Mouse (Mus musculus): Measurements from ENCODE around the gene Dnajb8. TPM values are rescaled to one million over a fixed set of nuclear protein-coding genes. Genes with fewer than 3 reads are reported as not detected.

Dnajb8 gene
- polyA plus RNA-seq, 1 experiment from 2014 or later = not detected

- ATAC-seq (ENCODE audit: extremely low read depth, insufficient number of reproducible peaks, low FRiP score, low TSS enrichment) = no peak
- peak overlapping the region; percentile 60 for H3K4me3 ChIP-seq
- peak overlapping the region; percentile 81 for H3K4me2 ChIP-seq
- peaks cover 65% of the 10 kb centered on the region for H3K4me1 ChIP-seq
- no peak overlapping the region for H3K27ac ChIP-seq (replicated peaks)
- H3K9me3 ChIP-seq = no peaks in the 10 kb centered on the region
- H3K36me3 ChIP-seq = no peaks in the 10 kb centered on the region
- H3K9ac ChIP-seq = peak overlapping the region; percentile 80
- H3K27me3 ChIP-seq (replicated peaks) = peaks cover 98% of the 10 kb centered on the region
- WGBS = 4% methylated on average over 50 of the region's 50 CpGs
These were observed 22.1 kb upstream of the Dnajb8 start for GRCm38 (mm10) chr6:88199718-88200692.

- peaks cover 71% of the 10 kb centered on the region for H3K4me1 ChIP-seq
- H3K9ac ChIP-seq = peak overlapping the region; percentile 80
- 30% methylated on average over 20 of the region's 20 CpGs for WGBS
These were observed 21.1 kb upstream of the Dnajb8 start for GRCm38 (mm10) chr6:88200693-88201609.

GRCm38 (mm10) chr6:88201926-88202700 is 20.0 kb upstream of the Dnajb8 start:
- Histone ChIP-seq H3K27ac (replicated peaks) (peak overlapping the region; percentile 83), H3K4me1 (peaks cover 59% of the 10 kb centered on the region), H3K36me3 (no peaks in the 10 kb centered on the region), H3K27me3 (replicated peaks) (peaks cover 98% of the 10 kb centered on the region), H3K9ac (peak overlapping the region; percentile 58), H3K4me2 (peak overlapping the region; percentile 81), H3K9me3 (no peaks in the 10 kb centered on the region), H3K4me3 (peak overlapping the region; percentile 60)
- no peak for ATAC-seq (ENCODE audit: extremely low read depth, insufficient number of reproducible peaks, low FRiP score, low TSS enrichment)
- 25% methylated on average over 15 of the region's 15 CpGs for WGBS

More at GRCm38 (mm10) chr6:88200693-88201609, 21.1 kb upstream of the Dnajb8 start:
- H3K36me3 ChIP-seq = no peaks in the 10 kb centered on the region
- no peaks in the 10 kb centered on the region for H3K9me3 ChIP-seq
- peak overlapping the region; percentile 81 for H3K4me2 ChIP-seq
- no peak for ATAC-seq (ENCODE audit: extremely low read depth, insufficient number of reproducible peaks, low FRiP score, low TSS enrichment)
- H3K4me3 ChIP-seq = peak overlapping the region; percentile 60
- peaks cover 98% of the 10 kb centered on the region for H3K27me3 ChIP-seq (replicated peaks)
- H3K27ac ChIP-seq (replicated peaks) = 0 out of 2 replicates have a peak overlapping the region, but pooled peaks have one; percentile 9

GRCm38 (mm10) chr6:88202921-88203690 is 19.0 kb upstream of the Dnajb8 start:
- H3K27me3 ChIP-seq (replicated peaks) = peaks cover 98% of the 10 kb centered on the region
- ATAC-seq (ENCODE audit: extremely low read depth, insufficient number of reproducible peaks, low FRiP score, low TSS enrichment) = peak; percentile 41; the same call in 1 of the 2 replicates
- H3K4me2 ChIP-seq = peak overlapping the region; percentile 81
- H3K9ac ChIP-seq = peak overlapping the region; percentile 63
- H3K4me1 ChIP-seq = peaks cover 49% of the 10 kb centered on the region
- no peaks in the 10 kb centered on the region for H3K9me3 ChIP-seq
- WGBS = 2% methylated on average over 24 of the region's 24 CpGs
- no peaks in the 10 kb centered on the region for H3K36me3 ChIP-seq
- H3K4me3 ChIP-seq = peak overlapping the region; percentile 60
- H3K27ac ChIP-seq (replicated peaks) = peak overlapping the region; percentile 84

GRCm38 (mm10) chr6:88203791-88204405 is 18.2 kb upstream of the Dnajb8 start:
- peak overlapping the region; percentile 63 for H3K9ac ChIP-seq
- ATAC-seq (ENCODE audit: extremely low read depth, insufficient number of reproducible peaks, low FRiP score, low TSS enrichment) = no peak
- H3K4me1 ChIP-seq = peaks cover 43% of the 10 kb centered on the region
- peaks cover 98% of the 10 kb centered on the region for H3K27me3 ChIP-seq (replicated peaks)
- WGBS = 28% methylated on average over 10 of the region's 10 CpGs
- peak overlapping the region; percentile 84 for H3K27ac ChIP-seq (replicated peaks)
- peak overlapping the region; percentile 60 for H3K4me3 ChIP-seq
- H3K4me2 ChIP-seq = peak overlapping the region; percentile 81
- H3K9me3 ChIP-seq = no peaks in the 10 kb centered on the region
- H3K36me3 ChIP-seq = no peaks in the 10 kb centered on the region

GRCm38 (mm10) chr6:88204531-88205385 is 17.3 kb upstream of the Dnajb8 start:
- H3K27ac ChIP-seq (replicated peaks) = no peak overlapping the region; the same call in 1 of the 2 replicates
- no peaks in the 10 kb centered on the region for H3K9me3 ChIP-seq
- no peak overlapping the region for H3K4me3 ChIP-seq
- H3K27me3 ChIP-seq (replicated peaks) = peaks cover 93% of the 10 kb centered on the region
- WGBS = 22% methylated on average over 25 of the region's 25 CpGs
- no peaks in the 10 kb centered on the region for H3K36me3 ChIP-seq
- no peak for ATAC-seq (ENCODE audit: extremely low read depth, insufficient number of reproducible peaks, low FRiP score, low TSS enrichment)
- peaks cover 34% of the 10 kb centered on the region for H3K4me1 ChIP-seq
- peak overlapping the region; percentile 47 for H3K9ac ChIP-seq
- peak overlapping the region; percentile 27 for H3K4me2 ChIP-seq

- peaks cover 29% of the 10 kb centered on the region for H3K4me1 ChIP-seq
- H3K36me3 ChIP-seq = no peaks in the 10 kb centered on the region
- no peak overlapping the region for H3K4me3 ChIP-seq
- no peaks in the 10 kb centered on the region for H3K9me3 ChIP-seq
- 53% methylated on average over 7 of the region's 7 CpGs for WGBS
- peaks cover 90% of the 10 kb centered on the region for H3K27me3 ChIP-seq (replicated peaks)
- no peak overlapping the region for H3K27ac ChIP-seq (replicated peaks)
- no peak for ATAC-seq (ENCODE audit: extremely low read depth, insufficient number of reproducible peaks, low FRiP score, low TSS enrichment)
- H3K9ac ChIP-seq = no peak overlapping the region
- H3K4me2 ChIP-seq = no peak overlapping the region
These were observed 16.7 kb upstream of the Dnajb8 start for GRCm38 (mm10) chr6:88205386-88205700.

- H3K27ac ChIP-seq (replicated peaks) = 0 out of 2 replicates have a peak overlapping the region, but pooled peaks have one; percentile 2
- 32% methylated on average over 9 of the region's 9 CpGs for WGBS
These were observed 16.1 kb upstream of the Dnajb8 start for GRCm38 (mm10) chr6:88205937-88206336.

GRCm38 (mm10) chr6:88206566-88206965 is 15.5 kb upstream of the Dnajb8 start:
- WGBS = 56% methylated on average over 7 of the region's 7 CpGs
- Histone ChIP-seq H3K4me1 (peaks cover 29% of the 10 kb centered on the region), H3K4me3 (no peak overlapping the region), H3K9me3 (no peaks in the 10 kb centered on the region), H3K36me3 (no peaks in the 10 kb centered on the region), H3K4me2 (no peak overlapping the region), H3K27ac (replicated peaks) (no peak overlapping the region), H3K9ac (no peak overlapping the region), H3K27me3 (replicated peaks) (peaks cover 78% of the 10 kb centered on the region)
- no peak for ATAC-seq (ENCODE audit: extremely low read depth, insufficient number of reproducible peaks, low FRiP score, low TSS enrichment)

More at GRCm38 (mm10) chr6:88205937-88206336, 16.1 kb upstream of the Dnajb8 start:
- Histone ChIP-seq H3K4me2 (no peak overlapping the region), H3K4me1 (peaks cover 29% of the 10 kb centered on the region), H3K9me3 (no peaks in the 10 kb centered on the region), H3K27me3 (replicated peaks) (peaks cover 84% of the 10 kb centered on the region), H3K36me3 (no peaks in the 10 kb centered on the region), H3K4me3 (no peak overlapping the region), H3K9ac (no peak overlapping the region; the same call in 1 of the 2 replicates)
- no peak for ATAC-seq (ENCODE audit: extremely low read depth, insufficient number of reproducible peaks, low FRiP score, low TSS enrichment)
